Mouse (Mus musculus) CH12.LX (cell line): Measurements from ENCODE around the gene Gm49368. TPM values are rescaled to one million over a fixed set of nuclear protein-coding genes. Genes with fewer than 3 reads are reported as not detected.

Experiments
- DNase-seq: peaks from one replicate; pipeline ENCODE4 v3.0.0-alpha.2; 2013; ENCODE audit errors: extremely low read depth
- H3K27ac ChIP-seq: 2 replicates; pipeline ENCODE4 v1.5.1; 2012; ENCODE audit warnings: low read depth, mild to moderate bottlenecking, control low read depth, moderate library complexity; ENCODE audit not compliant: insufficient read depth
- H3K27me3 ChIP-seq: replicated peaks from 2 replicates; pipeline ENCODE3; 2012; ENCODE audit warnings: inconsistent platforms
- H3K36me3 ChIP-seq, 2 experiments: replicated peaks in 1 of 2; 2 replicates each; pipeline versions ENCODE3 to v1.6.1; 2012; ENCODE audit warnings: inconsistent platforms in 1 of 2, low read length in 1 of 2, mild to moderate bottlenecking in 1 of 2, mixed read lengths in 1 of 2, moderate library complexity in 1 of 2; ENCODE audit not compliant: control insufficient read depth in 1 of 2, insufficient read depth in 1 of 2
- H3K4me1 ChIP-seq, 2 experiments: 2 replicates each; pipeline ENCODE4 v1.6.1; 2012; ENCODE audit warnings: inconsistent platforms in 1 of 2, moderate library complexity in 1 of 2; ENCODE audit not compliant: insufficient read depth in 2 of 2, control insufficient read depth in 1 of 2
- H3K4me2 ChIP-seq: 2 replicates; pipeline ENCODE4 v1.6.1; 2012; ENCODE audit warnings: low read depth, mild to moderate bottlenecking, control low read depth; ENCODE audit not compliant: poor library complexity, insufficient read depth, severe bottlenecking
- H3K4me3 ChIP-seq, 3 experiments: fragments of 150-350 bp in 1 of 3; sonication (generic) in 1 of 3; replicated peaks in 1 of 3; 2 replicates each; pipeline versions ENCODE3 to v1.5.1; 2011 to 2012; ENCODE audit warnings: low read depth in 2 of 3, low read length in 2 of 3, mild to moderate bottlenecking in 2 of 3, moderate library complexity in 2 of 3, control low read depth in 1 of 3, improper control_type of control experiment in 1 of 3, inconsistent platforms in 1 of 3, mixed read lengths in 1 of 3; ENCODE audit not compliant: poor library complexity in 1 of 3
- H3K79me2 ChIP-seq: replicated peaks from 2 replicates; pipeline ENCODE4 v1.6.1; 2012; ENCODE audit warnings: mild to moderate bottlenecking, moderate library complexity; ENCODE audit not compliant: control insufficient read depth, poor library complexity, insufficient read depth, severe bottlenecking; ENCODE audit errors: extremely low read depth
- H3K9ac ChIP-seq: 2 replicates; pipeline ENCODE4 v1.6.1; 2012; ENCODE audit warnings: low read depth, mild to moderate bottlenecking, control low read depth, moderate library complexity; ENCODE audit not compliant: insufficient read depth
- H3K9me3 ChIP-seq: replicated peaks from 2 replicates; pipeline ENCODE3; 2012; ENCODE audit warnings: low read length, inconsistent platforms, mixed read lengths
- CHD1 ChIP-seq: IDR thresholded peaks from 2 replicates; pipeline ENCODE4 v1.6.1; 2012; ENCODE audit warnings: low read depth, low read length, improper control_type of control experiment, inconsistent platforms
- CHD2 ChIP-seq: IDR thresholded peaks from 2 replicates; pipeline ENCODE4 v1.6.1; 2011; ENCODE audit warnings: low read length, improper control_type of control experiment
- EP300 ChIP-seq: IDR thresholded peaks from 2 replicates; pipeline ENCODE4 v1.6.1; 2011; ENCODE audit warnings: low read length, improper control_type of control experiment
- ETS1 ChIP-seq: conservative IDR thresholded peaks from 2 replicates; pipeline ENCODE4 v1.6.1; 2012; ENCODE audit warnings: low read depth, mild to moderate bottlenecking, inconsistent platforms, low read length, improper control_type of control experiment, moderate library complexity
- GABPA ChIP-seq: IDR thresholded peaks from 2 replicates; pipeline ENCODE4 v1.6.1; 2012; ENCODE audit warnings: low read depth, low read length, improper control_type of control experiment, inconsistent platforms; ENCODE audit not compliant: insufficient replicate concordance
- IRF4 ChIP-seq: IDR thresholded peaks from 2 replicates; pipeline ENCODE4 v1.6.1; 2014; ENCODE audit warnings: low read depth, mild to moderate bottlenecking, inconsistent platforms, low read length, improper control_type of control experiment
- JUN ChIP-seq: IDR thresholded peaks from 2 replicates; pipeline ENCODE4 v1.6.1; 2011; ENCODE audit warnings: low read depth, mild to moderate bottlenecking, low read length, improper control_type of control experiment, moderate library complexity; ENCODE audit not compliant: insufficient read depth
- MEF2A ChIP-seq: IDR thresholded peaks from 2 replicates; pipeline ENCODE4 v1.6.1; 2014; ENCODE audit warnings: low read depth, mild to moderate bottlenecking, inconsistent platforms, low read length, improper control_type of control experiment, borderline replicate concordance
- NELFE ChIP-seq: IDR thresholded peaks from 2 replicates; pipeline ENCODE4 v1.6.1; 2011; ENCODE audit warnings: low read depth, low read length, improper control_type of control experiment
- POLR2A ChIP-seq: IDR thresholded peaks from 2 replicates; pipeline ENCODE4 v1.6.1; 2011; ENCODE audit warnings: low read depth, mild to moderate bottlenecking, improper control_type of control experiment, low read length
- RAD21 ChIP-seq: IDR thresholded peaks from 2 replicates; pipeline ENCODE4 v1.6.1; 2011; ENCODE audit warnings: low read depth, mild to moderate bottlenecking, low read length, improper control_type of control experiment, moderate library complexity
- TBP ChIP-seq: conservative IDR thresholded peaks from 2 replicates; pipeline ENCODE4 v1.6.1; 2011; ENCODE audit warnings: low read depth, low read length, improper control_type of control experiment
- USF2 ChIP-seq: conservative IDR thresholded peaks from 2 replicates; pipeline ENCODE4 v1.6.1; 2011; ENCODE audit warnings: low read depth, low read length, improper control_type of control experiment
- ZC3H11A ChIP-seq: IDR thresholded peaks from 2 replicates; pipeline ENCODE4 v1.6.1; 2012; ENCODE audit warnings: low read depth, mild to moderate bottlenecking, inconsistent platforms, low read length, improper control_type of control experiment
- ZNF384 ChIP-seq: IDR thresholded peaks from 2 replicates; pipeline ENCODE4 v1.6.1; 2012; ENCODE audit warnings: low read depth, low read length, improper control_type of control experiment, inconsistent platforms
- dilution Hi-C: fragments of 300-500 bp; cut with MboI; formaldehyde crosslinking; loops from 2 replicates; pipeline ENCODE4 v1.14.3; 2020; ENCODE audit warnings: low sequenced_read_pairs; ENCODE audit not compliant: extremely low pct_unique_long_range_greater_than_20kb, extremely low pct_ligation_motif_present
- in situ Hi-C: fragments of 300-500 bp; cut with MboI; formaldehyde crosslinking; loops from 3 replicates; pipeline ENCODE4 v1.14.3; 2019; ENCODE audit warnings: low sequenced_read_pairs, low pct_ligation_motif_present, low pct_unique_long_range_greater_than_20kb, mixed read lengths
- polyA plus RNA-seq: library from polyadenylated mRNA; unstranded; fragments of >175 nt; gene quantifications from 2 replicates; pipeline ENCODE4 v1.2.1, GENCODE M21; 2012; ENCODE audit warnings: low read depth; ENCODE audit not compliant: insufficient read length
- total RNA-seq, 2 experiments: library from RNA; depleted of rRNA; stranded (reverse); fragments of 300-350 nt in 1 of 2; fragments of >200 nt in 1 of 2; gene quantifications; 2 replicates each; pipeline ENCODE4 v1.2.3; 2012 to 2014

Gene Gm49368
- total and polyA plus RNA-seq, 3 experiments: not detected

DNA sequence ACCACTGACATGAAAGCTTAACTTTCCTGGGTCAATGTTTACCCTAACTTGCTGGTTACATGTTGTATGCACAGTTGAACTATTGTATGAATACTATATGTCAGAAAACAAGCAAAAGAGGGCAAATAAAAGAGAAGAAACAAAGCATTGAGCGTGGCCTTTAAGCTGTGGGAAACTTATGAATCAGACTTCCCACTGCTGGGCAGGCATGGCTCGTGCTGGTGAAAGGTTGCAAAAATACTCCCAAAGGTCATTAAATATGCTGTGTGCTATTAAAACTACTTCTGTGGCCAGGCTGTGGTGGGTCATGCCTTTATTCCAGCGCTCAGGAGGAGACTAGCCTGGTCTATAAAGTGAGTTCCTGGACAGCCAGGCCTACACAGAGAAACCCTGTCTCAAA lies 107.5 kb downstream of the Gm49368 start:
- no peaks in the 10 kb centered on the region for H3K27me3 ChIP-seq
- DNase-seq: no peak
- no peaks in the 10 kb centered on the region for H3K9me3 ChIP-seq
- H3K4me1 ChIP-seq: peaks cover 4 to 6% of the 10 kb centered on the region in 2 experiments; a peak in 2 of 4 replicates
- in situ Hi-C loops (no loop called here), dilution Hi-C loops (no loop called here)
- TF ChIP-seq RAD21: no peak
- no peak for TF ChIP-seq USF2
- TF ChIP-seq EP300: no peak
- TF ChIP-seq TBP: no peak
- no peak for TF ChIP-seq ETS1
- TF ChIP-seq MEF2A: no peak
- no peak for TF ChIP-seq POLR2A
- TF ChIP-seq CHD1: no peak
- no peak for TF ChIP-seq IRF4
- TF ChIP-seq GABPA: no peak
- TF ChIP-seq ZNF384: no peak
- TF ChIP-seq CHD2: no peak
- TF ChIP-seq JUN: no peak
- no peak for TF ChIP-seq NELFE
- TF ChIP-seq ZC3H11A: no peak
- no peak overlapping the region for H3K9ac ChIP-seq
- H3K36me3 ChIP-seq: no peaks in the 10 kb centered on the region
- no peaks in the 10 kb centered on the region for H3K79me2 ChIP-seq
- H3K27ac ChIP-seq: no peak overlapping the region
- no peak overlapping the region for H3K4me3 ChIP-seq
- H3K4me2 ChIP-seq: no peak overlapping the region

Other genes starting within 250 kb of the Gm49368 start
Only the 20 nearest of the 23 such genes appear.
- gene Zfp646, start 186.5 kb upstream of the Gm49368 start, total RNA-seq (2012; rRNA removed): 23.8 and 25.3 TPM in 2 replicates
- 9.3 and 10.6 TPM in 2 replicates for gene Zfp646, start 186.5 kb upstream of the Gm49368 start, total RNA-seq (2014; rRNA removed)
- 16.6 and 18.8 TPM in 2 replicates for gene Zfp646, start 186.5 kb upstream of the Gm49368 start, polyA plus RNA-seq
- 5.6 and 5.9 TPM in 2 replicates for gene Zfp668, start 185.9 kb upstream of the Gm49368 start, total RNA-seq (2012; rRNA removed)
- 2.4 and 2.6 TPM in 2 replicates for gene Zfp668, start 185.9 kb upstream of the Gm49368 start, total RNA-seq (2014; rRNA removed)
- gene Zfp668, start 185.9 kb upstream of the Gm49368 start, polyA plus RNA-seq: 7.0 and 8.6 TPM in 2 replicates
- gene Prss53, start 171.7 kb upstream of the Gm49368 start, total RNA-seq (2012; rRNA removed): 0.04 TPM in 1 of 2 replicates, not detected in the other
- not detected in 2 replicates for gene Prss53, start 171.7 kb upstream of the Gm49368 start, total RNA-seq (2014; rRNA removed)
- gene Prss53, start 171.7 kb upstream of the Gm49368 start, polyA plus RNA-seq: 0.30 and 0.35 TPM in 2 replicates
- not detected in 2 replicates for gene Gm21974, start 167.2 kb upstream of the Gm49368 start, total RNA-seq (2012; rRNA removed)
- not detected in 2 replicates for gene Gm21974, start 167.2 kb upstream of the Gm49368 start, total RNA-seq (2014; rRNA removed)
- not detected in 2 replicates for gene Gm21974, start 167.2 kb upstream of the Gm49368 start, polyA plus RNA-seq
- 0.25 TPM in 1 of 2 replicates, not detected in the other for gene Vkorc1, start 167.1 kb upstream of the Gm49368 start, total RNA-seq (2012; rRNA removed)
- not detected in 2 replicates for gene Vkorc1, start 167.1 kb upstream of the Gm49368 start, total RNA-seq (2014; rRNA removed)
- gene Vkorc1, start 167.1 kb upstream of the Gm49368 start, polyA plus RNA-seq: 0.56 TPM in 1 of 2 replicates, not detected in the other
- 37.1 and 38.4 TPM in 2 replicates for gene Bckdk, start 158.6 kb upstream of the Gm49368 start, total RNA-seq (2012; rRNA removed)
- 54.9 and 61.8 TPM in 2 replicates for gene Bckdk, start 158.6 kb upstream of the Gm49368 start, total RNA-seq (2014; rRNA removed)
- 60.0 and 62.7 TPM in 2 replicates for gene Bckdk, start 158.6 kb upstream of the Gm49368 start, polyA plus RNA-seq
- gene Kat8, start 150.2 kb upstream of the Gm49368 start, total RNA-seq (2012; rRNA removed): 24.3 and 30.3 TPM in 2 replicates
- 22.9 and 24.0 TPM in 2 replicates for gene Kat8, start 150.2 kb upstream of the Gm49368 start, total RNA-seq (2014; rRNA removed)
- gene Kat8, start 150.2 kb upstream of the Gm49368 start, polyA plus RNA-seq: 17.5 and 18.0 TPM in 2 replicates
- 0.08 TPM in 1 of 2 replicates, not detected in the other for gene Prss8, start 132.6 kb upstream of the Gm49368 start, total RNA-seq (2012; rRNA removed)
- gene Prss8, start 132.6 kb upstream of the Gm49368 start, total RNA-seq (2014; rRNA removed): not detected in 2 replicates
- not detected in 2 replicates for gene Prss8, start 132.6 kb upstream of the Gm49368 start, polyA plus RNA-seq
- gene Prss36, start 116.0 kb upstream of the Gm49368 start, total RNA-seq (2012; rRNA removed): 5.2 and 7.7 TPM in 2 replicates
- gene Prss36, start 116.0 kb upstream of the Gm49368 start, total RNA-seq (2014; rRNA removed): 6.6 and 8.3 TPM in 2 replicates
- 6.1 and 7.8 TPM in 2 replicates for gene Prss36, start 116.0 kb upstream of the Gm49368 start, polyA plus RNA-seq
- 57.7 and 61.8 TPM in 2 replicates for gene Fus, start 95.2 kb upstream of the Gm49368 start, total RNA-seq (2012; rRNA removed)
- 28.0 and 39.2 TPM in 2 replicates for gene Fus, start 95.2 kb upstream of the Gm49368 start, total RNA-seq (2014; rRNA removed)
- gene Fus, start 95.2 kb upstream of the Gm49368 start, polyA plus RNA-seq: 832 and 848 TPM in 2 replicates
- 51.1 and 52.5 TPM in 2 replicates for gene Pycard, start 68.8 kb upstream of the Gm49368 start, total RNA-seq (2012; rRNA removed)
- gene Pycard, start 68.8 kb upstream of the Gm49368 start, total RNA-seq (2014; rRNA removed): 5.1 and 5.3 TPM in 2 replicates
- gene Pycard, start 68.8 kb upstream of the Gm49368 start, polyA plus RNA-seq: 8.1 and 10.3 TPM in 2 replicates
- gene Trim72, start 58.7 kb upstream of the Gm49368 start, total RNA-seq (2012; rRNA removed): 0.13 TPM in 1 of 2 replicates, not detected in the other
- gene Trim72, start 58.7 kb upstream of the Gm49368 start, total RNA-seq (2014; rRNA removed): not detected in 2 replicates
- not detected in 2 replicates for gene Trim72, start 58.7 kb upstream of the Gm49368 start, polyA plus RNA-seq
- gene Itgam, start within 50 bp of the Gm49368 start, total RNA-seq (2012; rRNA removed): 0.13 TPM in 2 replicates
- gene Itgam, start within 50 bp of the Gm49368 start, total RNA-seq (2014; rRNA removed): 0.48 and 0.50 TPM in 2 replicates
- 1.1 TPM in 2 replicates for gene Itgam, start within 50 bp of the Gm49368 start, polyA plus RNA-seq
- 0.17 and 0.21 TPM in 2 replicates for gene Itgax, start 66.9 kb downstream of the Gm49368 start, total RNA-seq (2012; rRNA removed)
- 0.26 and 0.51 TPM in 2 replicates for gene Itgax, start 66.9 kb downstream of the Gm49368 start, total RNA-seq (2014; rRNA removed)
- gene Itgax, start 66.9 kb downstream of the Gm49368 start, polyA plus RNA-seq: 0.93 and 0.99 TPM in 2 replicates
- not detected in 2 replicates for gene Itgad, start 91.7 kb downstream of the Gm49368 start, total RNA-seq (2012; rRNA removed)
- gene Itgad, start 91.7 kb downstream of the Gm49368 start, total RNA-seq (2014; rRNA removed): not detected in 2 replicates
- not detected in 2 replicates for gene Itgad, start 91.7 kb downstream of the Gm49368 start, polyA plus RNA-seq
- gene Cox6a2, start 143.7 kb downstream of the Gm49368 start, total RNA-seq (2012; rRNA removed): 1.0 and 4.1 TPM in 2 replicates
- 0.43 and 1.1 TPM in 2 replicates for gene Cox6a2, start 143.7 kb downstream of the Gm49368 start, total RNA-seq (2014; rRNA removed)
- 0.70 and 0.98 TPM in 2 replicates for gene Cox6a2, start 143.7 kb downstream of the Gm49368 start, polyA plus RNA-seq
- gene Armc5, start 174.7 kb downstream of the Gm49368 start, total RNA-seq (2012; rRNA removed): 10.7 and 11.6 TPM in 2 replicates
- 5.0 and 6.0 TPM in 2 replicates for gene Armc5, start 174.7 kb downstream of the Gm49368 start, total RNA-seq (2014; rRNA removed)
- gene Armc5, start 174.7 kb downstream of the Gm49368 start, polyA plus RNA-seq: 12.2 and 14.4 TPM in 2 replicates
- gene 9130023H24Rik, start 175.3 kb downstream of the Gm49368 start, total RNA-seq (2012; rRNA removed): 3.2 TPM in 2 replicates
- gene 9130023H24Rik, start 175.3 kb downstream of the Gm49368 start, total RNA-seq (2014; rRNA removed): 2.1 and 2.2 TPM in 2 replicates
- gene 9130023H24Rik, start 175.3 kb downstream of the Gm49368 start, polyA plus RNA-seq: 1.7 and 2.1 TPM in 2 replicates
- gene Tgfb1i1, start 184.1 kb downstream of the Gm49368 start, total RNA-seq (2012; rRNA removed): 0.17 TPM in 1 of 2 replicates, not detected in the other
- not detected in 2 replicates for gene Tgfb1i1, start 184.1 kb downstream of the Gm49368 start, total RNA-seq (2014; rRNA removed)
- gene Tgfb1i1, start 184.1 kb downstream of the Gm49368 start, polyA plus RNA-seq: 0.36 and 0.55 TPM in 2 replicates
- gene Slc5a2, start 203.0 kb downstream of the Gm49368 start, total RNA-seq (2012; rRNA removed): 0.21 and 0.25 TPM in 2 replicates
- not detected in 2 replicates for gene Slc5a2, start 203.0 kb downstream of the Gm49368 start, total RNA-seq (2014; rRNA removed)
- not detected in 2 replicates for gene Slc5a2, start 203.0 kb downstream of the Gm49368 start, polyA plus RNA-seq